Comparison of ENCODE assay signal across 25 mouse cellular contexts in the genomic region with DNA sequence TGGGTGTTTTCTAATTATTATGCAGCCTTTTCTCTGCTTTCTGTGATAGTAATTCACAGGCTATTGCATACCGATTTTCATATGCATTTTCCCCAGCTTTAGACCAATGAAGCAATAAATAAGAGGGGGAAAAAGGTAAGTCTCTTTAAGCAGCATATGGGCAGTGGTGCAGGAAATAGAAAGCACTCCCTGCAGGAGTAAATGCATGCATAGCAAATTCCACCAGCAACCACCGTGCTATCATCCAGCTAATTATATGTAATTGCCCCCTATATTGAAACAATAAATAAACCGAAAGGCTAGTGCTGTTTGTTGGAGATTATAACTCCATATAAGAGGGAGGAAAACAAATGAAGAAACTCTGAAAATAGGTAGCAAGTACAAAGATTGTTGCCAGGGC.
"Had no signal": no experiment of that assay in that cellular context is flagged by ENCODE, and none has a peak within 500 bp of the region (broad histone marks: within the 10 kb centered on the region; RNA-seq: fewer than 3 reads in every experiment).

No protein-coding gene starts in this region.

- H3K9me3 ChIP-seq: heart, embryonic 10.5 days; heart, embryonic 12.5 days; hindbrain, embryonic 10.5 days; hindbrain, embryonic 12.5 days; intestine, embryonic 15.5 days; limb, embryonic 13.5 days; limb, embryonic 15.5 days had no signal

- H3K27me3 ChIP-seq: heart, embryonic 12.5 days; hindbrain, embryonic 12.5 days; intestine, embryonic 15.5 days; limb, embryonic 13.5 days; limb, embryonic 15.5 days had no signal

- H3K36me3 ChIP-seq: heart, embryonic 10.5 days; heart, embryonic 12.5 days; hindbrain, embryonic 10.5 days; hindbrain, embryonic 12.5 days; intestine, embryonic 15.5 days; limb, embryonic 13.5 days; limb, embryonic 15.5 days had no signal

- H3K9ac ChIP-seq: heart, embryonic 12.5 days; hindbrain, embryonic 12.5 days; hindbrain, embryonic 14.5 days; intestine, embryonic 15.5 days; limb, embryonic 13.5 days; limb, embryonic 15.5 days had no signal

- H3K4me1 ChIP-seq: heart, embryonic 10.5 days; hindbrain, embryonic 10.5 days; hindbrain, embryonic 12.5 days; intestine, embryonic 15.5 days; limb, embryonic 13.5 days; limb, embryonic 15.5 days had no signal

- H3K4me3 ChIP-seq: gastrocnemius, adult 2 months; heart, embryonic 10.5 days; heart, embryonic 12.5 days; hindbrain, embryonic 10.5 days; hindbrain, embryonic 12.5 days; intestine, embryonic 15.5 days; layer of hippocampus, adult 2 months; left cerebral cortex, adult 2 months; limb, embryonic 13.5 days; limb, embryonic 15.5 days had no signal

- H3K4me2 ChIP-seq: heart, embryonic 12.5 days; hindbrain, embryonic 12.5 days; hindbrain, embryonic 14.5 days; intestine, embryonic 15.5 days; limb, embryonic 13.5 days; limb, embryonic 15.5 days had no signal

- ATAC-seq: hindbrain, embryonic 16.5 days; inflammation-experienced regulatory T-cells, adult 6 months; intestine, embryonic 15.5 days; intestine, postnatal 0 days had no signal

- H3K27ac ChIP-seq: gastrocnemius, adult 2 months; heart, embryonic 10.5 days; hindbrain, embryonic 10.5 days; hindbrain, embryonic 12.5 days; hindbrain, embryonic 14.5 days; intestine, embryonic 15.5 days; layer of hippocampus, adult 2 months; left cerebral cortex, adult 2 months; limb, embryonic 13.5 days; limb, embryonic 15.5 days had no signal

- DNase-seq: gastrocnemius, adult 2 months; gastrocnemius, postnatal 10 days; gastrocnemius, postnatal 25 days; heart, adult 18-20 months; heart, postnatal 10 days; heart, postnatal 4 days; kidney, adult 18-20 months; kidney, adult 8-10 months; kidney, postnatal 10 days; kidney, postnatal 25 days; kidney, postnatal 4 days; left cerebral cortex, postnatal 4 days had no signal
